Mouse (Mus musculus) stomach, embryonic 15.5 days (tissue): ENCODE results near the gene Zfp597. TPM values are rescaled to one million over a fixed set of nuclear protein-coding genes. Genes with fewer than 3 reads are reported as not detected.

Source experiments
- ATAC-seq: fragments of 200-750 bp; cut with Nextera tagmentation; 2 replicates; pipeline ENCODE4 v1.8.0; 2017; ENCODE audit warnings: low read depth, moderate number of reproducible peaks, moderate TSS enrichment; ENCODE audit not compliant: insufficient read depth, low FRiP score
- H3K27ac ChIP-seq: fragments of 300-500 bp; sonication (generic); 2 replicates; pipeline ENCODE4 v1.5.1; 2015; ENCODE audit warnings: mild to moderate bottlenecking, inconsistent platforms
- H3K27me3 ChIP-seq: fragments of 300-500 bp; sonication (generic); replicated peaks from 2 replicates; pipeline ENCODE4 v1.6.1; 2015; ENCODE audit warnings: inconsistent platforms
- H3K36me3 ChIP-seq: fragments of 300-500 bp; sonication (generic); 2 replicates; pipeline ENCODE4 v1.6.1; 2015; ENCODE audit warnings: inconsistent platforms
- H3K4me1 ChIP-seq: fragments of 300-500 bp; sonication (generic); 2 replicates; pipeline ENCODE4 v1.6.1; 2015; ENCODE audit warnings: inconsistent platforms
- H3K4me2 ChIP-seq: fragments of 300-500 bp; sonication (generic); 2 replicates; pipeline ENCODE4 v1.6.1; 2015; ENCODE audit warnings: mild to moderate bottlenecking, inconsistent platforms
- H3K4me3 ChIP-seq: fragments of 300-500 bp; sonication (generic); replicated peaks from 2 replicates; pipeline ENCODE4 v1.5.1; 2015; ENCODE audit warnings: inconsistent platforms
- H3K9ac ChIP-seq: fragments of 300-500 bp; sonication (generic); 2 replicates; pipeline ENCODE4 v1.6.1; 2015; ENCODE audit warnings: inconsistent platforms
- H3K9me3 ChIP-seq: fragments of 300-500 bp; sonication (generic); 2 replicates; pipeline ENCODE4 v1.6.1; 2016; ENCODE audit warnings: inconsistent platforms
- WGBS: fragments of 180-500 bp; shearing (Covaris S2); methylation state at CpG from one replicate; pipeline ENCODE4 v1.1.7; 2015; 5-methylcytosine and 5-hydroxymethylcytosine counted together
- polyA plus RNA-seq: library from polyadenylated mRNA; unstranded; fragments of >200 nt; fragmentation: Nextera tagmentation; extraction: Ambion mirVana; gene quantifications from 2 replicates; pipeline ENCODE4 v1.2.1, GENCODE M21; 2015

Gene Zfp597
- polyA plus RNA-seq, 1 experiment from 2014 or later, result 6.2 TPM

DNA sequence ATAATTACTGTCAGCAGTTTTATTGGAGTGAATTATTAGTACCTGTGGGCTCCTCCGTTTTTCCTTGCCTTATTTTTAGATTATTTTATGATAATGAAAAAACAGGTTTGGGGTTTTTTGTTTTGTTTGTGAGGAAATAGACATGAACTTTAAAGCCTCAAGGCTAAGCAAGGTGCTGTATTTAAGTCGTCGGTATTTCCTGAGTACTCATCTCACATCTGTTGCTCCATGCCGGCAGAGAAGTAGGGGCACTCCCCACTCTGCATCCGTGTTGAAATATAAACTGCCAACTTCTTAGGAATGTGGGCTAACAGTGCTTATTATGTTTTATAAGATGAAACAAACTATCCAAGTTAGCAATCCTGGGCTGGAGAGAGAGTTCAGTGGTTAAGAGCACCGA, 11.7 kb upstream of the Zfp597 start:
- Histone ChIP-seq H3K9me3 (no peaks in the 10 kb centered on the region), H3K9ac (no peak overlapping the region), H3K4me1 (no peaks in the 10 kb centered on the region), H3K36me3 (peaks cover 32% of the 10 kb centered on the region), H3K27me3 (no peaks in the 10 kb centered on the region), H3K4me3 (no peak overlapping the region), H3K4me2 (no peak overlapping the region), H3K27ac (no peak overlapping the region)
- 85% methylated on average over 6 of the region's 6 CpGs for WGBS
- ATAC-seq, result no peak

DNA sequence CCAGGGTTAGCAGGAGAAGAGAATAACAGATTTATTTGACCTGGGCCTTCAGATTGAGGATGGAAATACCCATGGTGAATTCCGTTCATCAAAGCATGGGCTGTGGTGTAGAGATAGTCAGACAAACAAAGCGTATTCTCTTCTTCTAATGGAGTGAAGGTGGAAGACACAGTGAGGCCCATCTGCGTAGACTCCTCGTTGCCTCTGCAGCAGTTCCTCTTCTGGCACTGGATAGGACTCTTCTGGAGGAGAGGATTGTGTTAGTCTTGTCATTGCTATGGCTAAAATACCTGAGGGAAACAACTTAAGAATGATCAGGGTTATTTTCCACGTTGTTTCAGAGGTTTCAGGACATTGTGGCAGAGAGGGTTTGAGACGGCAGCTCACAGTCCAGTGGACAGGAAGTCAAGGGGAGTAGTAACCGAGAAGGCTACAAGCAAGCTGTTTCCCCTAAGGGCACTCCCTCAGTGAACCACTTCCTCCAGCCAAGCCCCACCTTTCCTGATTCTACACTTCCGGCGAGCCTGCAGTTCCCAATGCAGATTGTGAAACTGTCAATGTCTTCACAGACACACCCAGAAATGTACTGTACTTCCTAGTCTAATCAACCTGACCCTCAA, 10.9 kb upstream of the Zfp597 start:
- H3K9me3 ChIP-seq, result no peaks in the 10 kb centered on the region
- H3K9ac ChIP-seq, result no peak overlapping the region
- no peaks in the 10 kb centered on the region for H3K27me3 ChIP-seq
- peaks cover 24% of the 10 kb centered on the region for H3K36me3 ChIP-seq
- H3K27ac ChIP-seq, result peak overlapping the region; percentile 33; the same call in 1 of the 2 replicates
- no peaks in the 10 kb centered on the region for H3K4me1 ChIP-seq
- WGBS, result 64% methylated on average over 9 of the region's 9 CpGs
- ATAC-seq, result peak; percentile 43; the same call in 1 of the 2 replicates
- no peak overlapping the region for H3K4me3 ChIP-seq
- H3K4me2 ChIP-seq, result no peak overlapping the region

DNA sequence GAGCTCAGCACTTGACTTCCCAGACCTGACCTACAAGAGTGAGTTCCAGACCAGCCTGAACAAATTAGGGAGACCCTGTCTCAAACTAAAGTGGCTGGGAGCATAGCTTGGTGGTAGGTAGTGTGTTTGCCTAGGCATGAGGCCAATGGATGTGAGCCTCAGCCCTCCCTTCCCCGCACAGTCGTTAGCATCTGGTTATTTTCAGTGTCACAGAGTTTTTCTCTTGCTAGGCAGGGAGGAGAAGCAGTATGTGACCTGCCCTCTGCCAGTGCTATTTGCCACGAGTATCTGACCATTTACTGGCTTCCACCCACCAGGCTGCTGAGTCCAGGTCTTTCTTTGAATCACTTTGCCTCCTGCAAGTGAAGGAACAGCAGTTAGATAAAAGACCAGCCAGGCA, 9.4 kb upstream of the Zfp597 start:
- Histone ChIP-seq H3K27ac (0 out of 2 replicates have a peak overlapping the region, but pooled peaks have one; percentile 16), H3K4me3 (no peak overlapping the region), H3K36me3 (peaks cover 13% of the 10 kb centered on the region), H3K4me2 (no peak overlapping the region; the same call in 1 of the 2 replicates), H3K9ac (no peak overlapping the region), H3K27me3 (no peaks in the 10 kb centered on the region), H3K4me1 (no peaks in the 10 kb centered on the region), H3K9me3 (no peaks in the 10 kb centered on the region)
- WGBS, result 52% methylated on average over 3 of the region's 3 CpGs
- ATAC-seq, result no peak

DNA sequence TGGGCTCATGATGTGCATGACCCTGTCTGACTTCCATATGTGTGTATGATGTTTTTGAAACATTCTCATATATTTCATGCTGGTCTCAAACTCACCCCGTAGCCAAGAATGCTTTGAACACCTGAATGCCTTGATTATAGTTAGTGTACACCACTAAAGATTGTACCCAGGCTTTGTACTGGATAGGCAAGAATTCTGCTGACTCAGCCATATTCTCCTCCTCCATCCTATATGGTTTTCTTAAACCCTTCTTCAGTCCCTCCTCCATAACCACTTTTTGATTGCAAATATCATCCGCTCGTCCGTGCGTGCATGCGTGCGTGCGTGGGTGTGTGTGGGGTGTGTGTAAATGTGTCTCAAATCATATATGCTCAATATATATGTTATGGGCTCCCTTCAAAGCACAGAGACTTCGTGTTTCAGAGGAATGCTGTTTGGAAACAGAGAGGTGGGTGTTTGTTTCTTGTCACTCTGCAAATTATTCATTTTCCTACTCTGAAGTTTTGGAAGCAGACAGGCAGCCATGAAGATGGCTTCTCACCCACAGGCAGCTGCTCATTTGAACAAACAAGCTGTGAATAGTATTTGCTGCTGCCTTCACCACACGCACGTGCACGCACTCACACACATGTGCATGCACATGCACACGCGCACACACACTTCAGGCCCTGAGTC, 7.4 kb upstream of the Zfp597 start:
- Histone ChIP-seq H3K9me3 (no peaks in the 10 kb centered on the region), H3K27ac (no peak overlapping the region), H3K4me1 (no peaks in the 10 kb centered on the region), H3K27me3 (no peaks in the 10 kb centered on the region), H3K4me3 (no peak overlapping the region), H3K36me3 (no peaks in the 10 kb centered on the region), H3K4me2 (no peak overlapping the region), H3K9ac (no peak overlapping the region)
- no peak for ATAC-seq
- WGBS, result 92% methylated on average over 14 of the region's 14 CpGs

DNA sequence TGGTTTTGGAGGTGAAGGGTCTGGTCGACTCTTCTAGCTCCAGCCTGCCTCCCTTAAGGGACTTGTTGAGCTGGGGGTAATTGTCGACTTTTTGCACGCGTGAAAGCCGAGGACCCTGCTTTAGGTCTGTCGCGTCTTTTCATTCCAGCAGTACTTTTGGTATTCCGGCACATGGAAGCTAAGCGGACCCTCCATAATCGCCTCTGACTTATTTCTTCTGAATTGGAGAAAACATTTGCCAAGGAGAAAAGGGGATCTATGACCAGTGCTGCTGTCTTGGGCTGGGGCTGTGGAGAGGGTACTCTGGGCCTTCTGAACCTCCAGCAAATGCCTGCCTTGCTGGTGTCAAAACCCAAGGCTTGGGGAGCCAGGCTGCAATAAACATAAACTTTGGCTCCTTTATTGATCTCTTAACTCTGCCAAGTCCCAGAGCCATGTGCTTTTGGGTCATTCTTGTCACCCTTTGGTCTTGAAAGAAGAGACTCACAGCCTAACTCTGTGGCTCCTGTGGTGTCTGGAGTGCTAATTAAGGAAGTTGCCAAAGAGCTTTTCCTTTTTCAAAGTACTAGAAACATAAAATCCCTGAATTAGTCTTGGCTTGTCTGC, 807 bp upstream of the Zfp597 start:
- Histone ChIP-seq H3K36me3 (no peaks in the 10 kb centered on the region), H3K4me2 (peak overlapping the region; percentile 76), H3K27ac (peak overlapping the region; percentile 94), H3K4me3 (peak overlapping the region; percentile 94), H3K4me1 (peaks cover 11% of the 10 kb centered on the region), H3K9me3 (no peaks in the 10 kb centered on the region), H3K9ac (peak overlapping the region; percentile 95), H3K27me3 (no peaks in the 10 kb centered on the region)
- WGBS, result 4% methylated on average over 10 of the region's 10 CpGs
- no peak for ATAC-seq

DNA sequence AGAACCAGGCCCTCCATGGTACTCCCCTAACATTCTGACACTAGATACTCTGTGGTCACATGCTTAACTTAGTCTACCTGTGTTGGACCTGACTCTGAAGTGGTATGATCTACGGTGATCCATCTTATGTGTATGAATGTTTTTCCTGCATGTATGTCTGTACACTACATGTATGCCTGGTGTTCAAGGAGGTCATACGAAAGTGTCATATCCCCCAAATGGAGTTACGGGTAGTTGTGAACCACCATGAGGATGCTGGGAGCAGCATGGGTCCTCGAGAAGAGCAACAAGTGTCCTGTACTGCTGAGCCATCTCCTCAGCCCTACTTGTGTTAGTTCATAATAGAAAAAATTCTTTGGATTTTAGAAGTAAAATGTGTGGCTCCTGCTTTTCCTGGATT, 8.0 kb downstream of the Zfp597 start:
- Histone ChIP-seq H3K4me1 (0 out of 2 replicates have a peak, but pooled peaks cover 6% of the 10 kb centered on the region), H3K4me2 (no peak overlapping the region), H3K27me3 (no peaks in the 10 kb centered on the region), H3K9me3 (no peaks in the 10 kb centered on the region), H3K36me3 (0 out of 2 replicates have a peak, but pooled peaks cover 8% of the 10 kb centered on the region), H3K4me3 (no peak overlapping the region), H3K9ac (no peak overlapping the region), H3K27ac (no peak overlapping the region)
- ATAC-seq, result no peak
- 93% methylated on average over 4 of the region's 4 CpGs for WGBS

DNA sequence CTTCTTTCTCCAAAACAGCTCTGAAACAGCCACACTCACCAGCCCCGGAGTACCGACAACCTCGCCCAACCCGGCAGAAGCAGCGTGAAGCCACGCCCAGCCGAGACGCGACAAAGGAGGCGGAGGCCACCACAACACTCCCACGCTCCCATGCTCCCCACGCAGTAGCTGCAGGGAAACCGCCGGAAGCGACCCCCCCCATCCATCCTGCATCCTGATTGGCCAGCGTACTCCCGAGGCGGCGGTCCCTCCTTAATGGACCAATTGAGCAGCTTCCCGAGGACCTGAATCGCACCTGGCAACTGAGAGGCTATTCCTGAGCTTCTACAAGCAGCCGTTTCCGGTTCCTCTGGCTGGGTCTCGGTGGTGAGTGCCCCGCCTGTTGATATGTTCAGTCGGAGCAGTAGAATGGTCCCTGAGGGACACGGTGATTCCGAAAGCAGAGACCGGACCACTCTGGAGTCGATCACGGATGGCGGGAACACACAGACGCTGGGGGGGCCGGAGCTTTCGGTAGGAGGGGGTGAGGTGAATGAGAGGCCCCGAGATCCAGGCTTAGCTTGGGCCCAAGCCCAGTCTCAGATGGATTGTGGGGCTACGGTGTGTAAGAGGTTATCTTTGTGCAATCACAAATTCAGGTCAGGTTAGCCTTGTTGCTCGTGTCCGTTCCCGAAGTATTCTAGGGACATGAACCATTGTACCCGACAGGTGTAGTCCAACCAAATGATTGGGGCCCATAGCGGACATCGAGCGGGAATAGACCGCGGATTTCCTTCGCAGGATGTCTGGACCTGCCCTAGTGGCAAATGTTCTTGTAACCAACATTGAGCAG, 11.9 kb downstream of the Zfp597 start, which contains the start of gene Naa60:
Gene Naa60 (plus strand): TSS at position 160 of the 832 bp plus-strand sequence.
- Histone ChIP-seq H3K4me3 (peak within 1 kb of the TSS; percentile 64), H3K4me1 (0 out of 2 replicates have a peak, but pooled peaks cover 6% of the 10 kb centered on the region), H3K9ac (peak within 1 kb of the TSS; percentile 52; the same call in 1 of the 2 replicates), H3K9me3 (no peaks in the 10 kb centered on the region), H3K4me2 (peak within 1 kb of the TSS; percentile 88), H3K27me3 (no peaks in the 10 kb centered on the region), H3K36me3 (0 out of 2 replicates have a peak, but pooled peaks cover 8% of the 10 kb centered on the region), H3K27ac (peak within 1 kb of the TSS; percentile 70)
- 3% methylated on average over 47 of the region's 47 CpGs for WGBS
- peak; percentile 99 for ATAC-seq

DNA sequence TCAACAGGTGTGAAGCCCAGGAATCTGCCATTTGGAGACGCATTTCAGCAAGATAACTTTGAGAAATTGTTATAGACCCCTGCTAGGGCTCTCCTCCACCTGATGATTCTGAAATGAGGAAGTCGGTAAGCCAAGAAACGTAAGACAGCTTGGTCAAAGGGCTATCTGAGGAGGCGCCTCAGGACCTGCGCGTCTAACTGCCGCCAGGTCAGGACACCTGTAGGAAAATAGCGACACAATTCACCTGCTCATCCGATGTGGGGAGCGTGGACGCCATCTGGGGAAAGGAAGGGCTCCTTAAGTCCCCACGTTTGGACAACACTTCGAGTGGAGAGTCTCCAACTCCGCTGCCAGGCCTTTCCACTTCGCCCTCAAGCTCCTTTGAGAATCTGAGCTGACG, 12.5 kb downstream of the Zfp597 start:
- Histone ChIP-seq H3K4me1 (0 out of 2 replicates have a peak, but pooled peaks cover 6% of the 10 kb centered on the region), H3K4me3 (peak overlapping the region; percentile 64), H3K27ac (peak overlapping the region; percentile 65; the same call in 1 of the 2 replicates), H3K9me3 (no peaks in the 10 kb centered on the region), H3K9ac (peak overlapping the region; percentile 52; the same call in 1 of the 2 replicates), H3K4me2 (peak overlapping the region; percentile 88), H3K27me3 (no peaks in the 10 kb centered on the region), H3K36me3 (0 out of 2 replicates have a peak, but pooled peaks cover 6% of the 10 kb centered on the region)
- WGBS, result 2% methylated on average over 16 of the region's 16 CpGs
- ATAC-seq, result peak; percentile 16

DNA sequence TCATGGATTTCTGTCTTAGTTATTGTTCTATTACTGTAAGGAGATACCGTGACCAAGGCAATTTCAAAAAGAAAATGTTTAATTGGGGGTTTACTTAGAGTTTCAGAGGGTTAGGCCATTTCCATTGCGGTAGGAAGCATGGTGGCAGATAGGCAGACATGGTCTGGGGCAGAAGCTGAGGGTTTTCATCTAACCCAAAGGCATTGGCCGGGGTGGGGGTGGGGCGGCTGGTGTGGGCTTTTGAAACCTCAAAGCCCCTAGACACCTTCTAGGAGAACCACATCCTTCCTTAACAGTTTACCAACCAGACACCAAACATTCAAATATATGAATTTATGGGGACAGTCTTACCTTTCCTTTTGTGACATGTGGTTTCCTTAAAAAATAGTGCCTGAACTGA, 25.1 kb downstream of the Zfp597 start:
- H3K36me3 ChIP-seq, result peaks cover 6% of the 10 kb centered on the region; the same call in 1 of the 2 replicates
- H3K9me3 ChIP-seq, result no peaks in the 10 kb centered on the region
- no peak for ATAC-seq
- H3K27me3 ChIP-seq, result no peaks in the 10 kb centered on the region
- 87% methylated on average over 4 of the region's 4 CpGs for WGBS
- H3K9ac ChIP-seq, result no peak overlapping the region
- no peaks in the 10 kb centered on the region for H3K4me1 ChIP-seq
- no peak overlapping the region for H3K4me2 ChIP-seq
- H3K27ac ChIP-seq, result no peak overlapping the region
- H3K4me3 ChIP-seq, result no peak overlapping the region

DNA sequence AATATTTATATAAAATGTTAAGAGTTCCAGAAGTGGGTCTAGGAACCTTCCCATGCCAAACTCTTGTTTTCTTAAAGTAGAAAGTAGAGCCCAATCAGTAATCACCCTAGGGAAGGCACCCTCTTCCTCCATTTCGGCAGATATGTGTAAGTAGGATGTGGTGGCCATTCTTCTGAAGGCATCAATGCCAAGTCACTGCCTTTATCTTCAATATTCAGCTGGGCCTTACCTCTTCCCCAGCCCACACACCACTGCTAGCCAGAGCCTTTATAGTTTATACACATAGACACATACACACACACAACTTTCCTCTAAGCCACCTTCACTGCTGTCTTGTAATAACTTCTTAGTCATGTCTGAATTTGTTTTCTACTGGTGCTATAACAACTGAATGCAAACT, 28.6 kb downstream of the Zfp597 start:
- no peak overlapping the region for H3K27ac ChIP-seq
- no peak for ATAC-seq
- H3K36me3 ChIP-seq, result no peaks in the 10 kb centered on the region
- H3K4me2 ChIP-seq, result no peak overlapping the region
- no peaks in the 10 kb centered on the region for H3K4me1 ChIP-seq
- H3K9me3 ChIP-seq, result no peaks in the 10 kb centered on the region
- no peak overlapping the region for H3K9ac ChIP-seq
- 83% methylated on average over 1 of the region's 1 CpGs for WGBS
- H3K27me3 ChIP-seq, result no peaks in the 10 kb centered on the region
- H3K4me3 ChIP-seq, result no peak overlapping the region

DNA sequence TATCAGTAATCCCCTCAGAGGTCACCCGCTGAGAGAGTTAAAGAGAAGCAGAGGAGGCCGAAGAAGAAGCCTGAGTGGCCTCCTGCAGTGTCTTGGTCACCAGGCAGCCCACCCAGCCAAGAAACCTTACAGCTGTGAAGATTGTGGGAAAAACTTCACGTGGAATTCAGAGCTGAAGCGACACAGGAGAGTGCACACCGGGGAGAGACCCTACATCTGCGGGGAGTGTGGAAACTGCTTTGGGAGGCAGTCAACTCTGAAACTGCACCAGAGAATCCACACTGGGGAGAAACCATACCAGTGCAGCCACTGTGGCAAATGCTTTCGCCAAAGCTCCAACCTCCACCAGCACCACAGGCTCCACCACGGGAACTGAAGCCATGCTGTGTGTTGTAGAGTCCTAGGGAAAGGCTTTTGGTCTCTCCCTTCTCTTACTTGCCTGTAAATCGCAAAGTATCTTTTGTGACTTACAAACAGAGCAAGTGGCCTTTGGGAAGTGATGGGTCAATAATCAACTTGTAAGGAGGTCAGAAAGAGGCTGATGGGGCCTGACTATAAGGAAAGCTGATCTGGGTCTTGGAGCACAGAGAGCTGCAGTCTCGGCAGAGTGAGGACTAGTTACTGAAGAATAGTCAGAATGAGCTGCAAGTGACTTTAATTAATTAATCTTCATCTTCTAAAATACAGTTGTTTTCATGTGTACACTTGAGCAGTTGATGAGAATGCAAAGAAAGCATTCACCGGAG, 29.8 kb downstream of the Zfp597 start:
- H3K4me2 ChIP-seq, result no peak overlapping the region
- H3K4me3 ChIP-seq, result no peak overlapping the region
- H3K36me3 ChIP-seq, result no peaks in the 10 kb centered on the region
- no peak overlapping the region for H3K9ac ChIP-seq
- no peaks in the 10 kb centered on the region for H3K4me1 ChIP-seq
- ATAC-seq, result no peak
- H3K9me3 ChIP-seq, result no peaks in the 10 kb centered on the region
- whole genome bisulfite sequencing, result 70% methylated on average over 11 of the region's 11 CpGs
- H3K27ac ChIP-seq, result no peak overlapping the region
- H3K27me3 ChIP-seq, result no peaks in the 10 kb centered on the region
